Mouse (Mus musculus) embryonic fibroblast, embryonic 13.5 days (primary cell): ENCODE measurements around the gene B4galt2.

Source experiments
- CTCF ChIP-seq: IDR thresholded peaks from 2 replicates; pipeline ENCODE4 v1.5.1; 2011; ENCODE audit warnings: mild to moderate bottlenecking, control low read depth, low read length, moderate library complexity, borderline replicate concordance; ENCODE audit not compliant: insufficient read depth
- POLR2A ChIP-seq: IDR thresholded peaks from 2 replicates; pipeline ENCODE4 v1.6.1; 2011; ENCODE audit warnings: low read depth, mild to moderate bottlenecking, control low read depth, low read length, moderate library complexity

GRCm38 (mm10) chr4:117929391-117929881 lies 46.1 kb upstream of the B4galt2 start, which contains the start of gene Artn:
- 0 out of 2 replicates have a peak, but pooled peaks have one; percentile 31 for TF ChIP-seq POLR2A
- no peak for TF ChIP-seq CTCF
